Mouse (Mus musculus): ENCODE measurements at regions not wholly inside any gene's neighbourhood (a gene's known extent, or its start where the extent isn't known, plus 50 kb on each side); places are given as distances from the start of the nearest gene placed in this dataset.

DNA sequence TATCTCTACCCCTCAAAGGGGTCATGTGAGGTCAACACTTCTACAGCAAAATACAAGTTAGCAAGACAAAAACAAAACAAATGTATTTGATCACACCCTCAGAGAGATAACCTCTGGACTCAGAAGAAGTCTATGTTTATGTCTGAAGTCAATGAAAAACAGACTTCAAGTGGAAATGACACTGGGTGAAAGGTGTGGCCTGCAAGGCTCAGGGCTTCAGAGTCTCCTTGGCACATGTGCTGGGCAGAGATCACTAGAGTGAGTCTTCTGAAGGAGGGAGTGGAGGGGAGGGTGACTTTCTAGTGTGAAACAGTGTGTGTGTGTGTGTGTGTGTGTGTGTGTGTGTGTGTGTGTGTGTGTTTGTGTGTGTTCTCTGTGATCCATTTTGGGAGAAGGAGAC, 68.2 kb downstream of the Il12a start:
- H3K4me2 ChIP-seq = no peak overlapping the region
- ATAC-seq (replicated peaks; ENCODE audit: low FRiP score) (no peak), DNase-seq (ENCODE audit: low spot score) (peak; percentile 19)
- no peak overlapping the region for H3K9ac ChIP-seq (ENCODE audit: low read depth, low read length)
- H3K36me3 ChIP-seq (ENCODE audit: control insufficient read depth, insufficient read depth, low read length) = no peaks in the 10 kb centered on the region
- no peak overlapping the region for H3K27ac ChIP-seq (ENCODE audit: low read depth, low read length)
- no peak overlapping the region for H3K4me3 ChIP-seq (ENCODE audit: low read depth, low read length)
- H3K4me1 ChIP-seq (replicated peaks; ENCODE audit: control insufficient read depth, insufficient read depth, low read length) = peaks cover 4% of the 10 kb centered on the region
- no peaks in the 10 kb centered on the region for H3K27me3 ChIP-seq (replicated peaks; ENCODE audit: control insufficient read depth, insufficient read depth, low read length)
- no peaks in the 10 kb centered on the region for H3K9me3 ChIP-seq (ENCODE audit: control insufficient read depth, low read length)

DNA sequence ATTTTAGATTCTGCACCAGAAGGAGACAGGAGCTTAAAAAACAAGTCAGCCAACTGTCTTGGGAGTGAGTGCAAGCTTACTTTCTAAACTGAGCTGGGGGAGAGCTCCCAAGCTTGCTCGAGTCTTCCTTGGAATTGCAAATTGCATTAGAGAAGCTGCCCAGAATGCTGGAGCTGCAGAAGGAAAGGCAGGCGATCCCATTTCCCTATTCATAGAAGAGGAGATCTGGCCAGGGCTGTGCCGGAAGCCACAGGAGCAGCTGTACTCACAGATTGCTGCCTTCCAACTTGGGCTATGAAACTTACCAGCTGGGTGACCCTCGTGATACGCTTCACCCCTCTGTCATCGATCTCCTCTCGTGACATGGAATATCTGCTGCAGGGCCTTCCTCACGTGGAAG, 68.9 kb downstream of the Il12a start:
- H3K4me2 ChIP-seq = no peak overlapping the region
- no peak overlapping the region for H3K9ac ChIP-seq (ENCODE audit: low read depth, low read length)
- no peak overlapping the region for H3K27ac ChIP-seq (ENCODE audit: low read depth, low read length)
- no peak overlapping the region for H3K4me3 ChIP-seq (ENCODE audit: low read depth, low read length)
- H3K36me3 ChIP-seq (ENCODE audit: control insufficient read depth, insufficient read depth, low read length) = no peaks in the 10 kb centered on the region
- DNase-seq (ENCODE audit: low spot score) (peak; percentile 36), ATAC-seq (replicated peaks; ENCODE audit: low FRiP score) (no peak; the same call in 1 of the 2 replicates)
- H3K9me3 ChIP-seq (ENCODE audit: control insufficient read depth, low read length) = no peaks in the 10 kb centered on the region
- WGBS = 27% methylated on average over 8 of the region's 8 CpGs
- peaks cover 4% of the 10 kb centered on the region for H3K4me1 ChIP-seq (replicated peaks; ENCODE audit: control insufficient read depth, insufficient read depth, low read length)
- H3K27me3 ChIP-seq (replicated peaks; ENCODE audit: control insufficient read depth, insufficient read depth, low read length) = no peaks in the 10 kb centered on the region

DNA sequence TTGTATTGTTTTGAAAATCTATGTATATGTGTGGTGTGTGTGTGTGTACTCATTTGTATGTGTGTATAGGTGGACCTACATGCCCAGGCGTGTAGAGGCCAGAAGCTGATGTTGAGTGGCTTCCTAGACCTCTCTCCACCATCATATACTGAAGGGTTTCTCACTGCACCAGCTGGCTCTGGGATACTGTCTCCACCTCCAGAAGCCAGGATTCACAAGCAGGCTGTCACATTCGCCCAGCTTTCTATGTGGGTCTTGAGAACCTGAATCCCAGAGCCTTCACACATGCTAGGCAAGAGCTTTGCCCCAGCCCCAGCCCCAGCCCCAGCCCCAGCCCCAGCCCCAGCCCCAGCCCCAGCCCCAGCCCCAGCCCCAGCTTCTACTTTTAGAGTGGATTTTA, 70.4 kb downstream of the Il12a start:
- ATAC-seq (replicated peaks; ENCODE audit: low FRiP score) (no peak), DNase-seq (ENCODE audit: low spot score) (peak; percentile 28)
- Histone ChIP-seq H3K9ac (ENCODE audit: low read depth, low read length) (no peak overlapping the region), H3K27me3 (replicated peaks; ENCODE audit: control insufficient read depth, insufficient read depth, low read length) (no peaks in the 10 kb centered on the region), H3K9me3 (ENCODE audit: control insufficient read depth, low read length) (no peaks in the 10 kb centered on the region), H3K27ac (ENCODE audit: low read depth, low read length) (0 out of 2 replicates have a peak overlapping the region, but pooled peaks have one; percentile 32), H3K4me1 (replicated peaks; ENCODE audit: control insufficient read depth, insufficient read depth, low read length) (peaks cover 10% of the 10 kb centered on the region), H3K36me3 (ENCODE audit: control insufficient read depth, insufficient read depth, low read length) (no peaks in the 10 kb centered on the region), H3K4me2 (no peak overlapping the region), H3K4me3 (ENCODE audit: low read depth, low read length) (no peak overlapping the region)
- 64% methylated on average over 2 of the region's 2 CpGs for WGBS

DNA sequence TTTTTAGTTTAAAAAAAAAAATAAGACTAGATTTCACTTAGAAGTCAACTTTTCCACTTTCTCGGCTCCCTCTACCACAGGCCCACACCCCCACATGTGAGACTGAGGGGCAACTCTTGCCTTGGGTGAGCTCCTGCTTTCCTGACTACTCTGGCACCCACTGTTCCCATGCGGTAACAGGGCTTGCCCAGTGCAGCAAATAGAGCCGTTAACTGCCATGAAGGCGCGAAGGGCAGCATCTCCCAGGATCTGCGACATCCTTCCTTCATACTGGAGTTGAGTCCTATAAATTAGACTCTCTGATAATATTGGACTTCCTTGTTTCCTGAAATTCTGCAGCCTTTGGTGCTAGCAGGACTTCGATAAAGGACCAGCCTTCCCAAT, 70.8 kb downstream of the Il12a start:
- DNase-seq (ENCODE audit: low spot score) = no peak
- Histone ChIP-seq H3K4me2 (peak overlapping the region; percentile 33; the same call in 1 of the 2 replicates), H3K4me1 (replicated peaks; ENCODE audit: control insufficient read depth, insufficient read depth, low read length) (peaks cover 10% of the 10 kb centered on the region)

DNA sequence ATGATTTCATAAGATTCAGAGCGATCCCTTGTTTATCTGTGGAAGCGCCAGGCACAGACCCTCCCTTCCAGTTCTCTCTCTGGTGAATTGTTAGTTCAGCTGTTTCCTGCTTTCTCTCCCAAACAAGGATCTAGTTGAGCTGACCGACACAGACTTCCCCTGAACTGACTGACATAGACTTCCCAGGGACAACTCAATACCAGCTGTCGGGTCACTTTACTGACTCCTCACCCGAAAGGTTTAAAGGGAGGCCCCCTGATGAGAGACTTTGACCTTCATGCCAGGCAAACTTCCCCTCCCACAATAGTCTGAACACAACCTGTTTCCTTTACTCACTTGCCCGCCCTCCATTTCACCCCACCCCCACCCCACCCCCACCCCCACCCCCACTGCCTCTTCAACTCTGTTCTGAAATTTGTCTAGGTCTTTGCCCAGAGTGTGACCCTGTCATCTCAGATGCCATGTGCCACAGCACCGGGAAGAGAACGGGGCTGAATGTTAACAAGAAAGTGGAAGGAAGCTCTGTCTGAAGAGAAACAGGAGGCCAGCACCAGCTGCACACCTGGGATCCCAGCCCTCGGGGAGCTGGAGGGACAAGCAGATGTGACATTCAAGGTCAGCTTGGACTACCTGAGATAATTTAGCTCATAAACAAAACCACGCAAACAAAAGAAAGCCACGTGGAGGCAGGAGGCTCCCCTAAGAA, 71.3 kb downstream of the Il12a start:
- H3K9ac ChIP-seq (ENCODE audit: low read depth, low read length) = no peak overlapping the region
- no peaks in the 10 kb centered on the region for H3K27me3 ChIP-seq (replicated peaks; ENCODE audit: control insufficient read depth, insufficient read depth, low read length)
- H3K4me1 ChIP-seq (replicated peaks; ENCODE audit: control insufficient read depth, insufficient read depth, low read length) = peaks cover 10% of the 10 kb centered on the region
- 13% methylated on average over 11 of the region's 11 CpGs for WGBS
- H3K27ac ChIP-seq (ENCODE audit: low read depth, low read length) = 0 out of 2 replicates have a peak overlapping the region, but pooled peaks have one; percentile 32
- DNase-seq (ENCODE audit: low spot score) (peak; percentile 36), ATAC-seq (replicated peaks; ENCODE audit: low FRiP score) (peak; percentile 38)
- H3K36me3 ChIP-seq (ENCODE audit: control insufficient read depth, insufficient read depth, low read length) = no peaks in the 10 kb centered on the region
- no peaks in the 10 kb centered on the region for H3K9me3 ChIP-seq (ENCODE audit: control insufficient read depth, low read length)
- no peak overlapping the region for H3K4me3 ChIP-seq (ENCODE audit: low read depth, low read length)
- peak overlapping the region; percentile 33; the same call in 1 of the 2 replicates for H3K4me2 ChIP-seq

More for the DNA sequence above, 70.8 kb downstream of the Il12a start:
- 0 out of 2 replicates have a peak overlapping the region, but pooled peaks have one; percentile 32 for H3K27ac ChIP-seq (ENCODE audit: low read depth, low read length)
- no peaks in the 10 kb centered on the region for H3K36me3 ChIP-seq (ENCODE audit: control insufficient read depth, insufficient read depth, low read length)
- no peak for ATAC-seq (replicated peaks; ENCODE audit: low FRiP score)
- H3K4me3 ChIP-seq (ENCODE audit: low read depth, low read length) = no peak overlapping the region
- WGBS = 54% methylated on average over 7 of the region's 7 CpGs
- no peaks in the 10 kb centered on the region for H3K27me3 ChIP-seq (replicated peaks; ENCODE audit: control insufficient read depth, insufficient read depth, low read length)
- H3K9ac ChIP-seq (ENCODE audit: low read depth, low read length) = no peak overlapping the region
- H3K9me3 ChIP-seq (ENCODE audit: control insufficient read depth, low read length) = no peaks in the 10 kb centered on the region

- ATAC-seq (replicated peaks; ENCODE audit: low FRiP score) (no peak), DNase-seq (ENCODE audit: low spot score) (no peak)
- Histone ChIP-seq H3K27me3 (replicated peaks; ENCODE audit: control insufficient read depth, insufficient read depth, low read length) (no peaks in the 10 kb centered on the region), H3K9me3 (ENCODE audit: control insufficient read depth, low read length) (no peaks in the 10 kb centered on the region), H3K4me3 (ENCODE audit: low read depth, low read length) (no peak overlapping the region), H3K9ac (ENCODE audit: low read depth, low read length) (no peak overlapping the region), H3K4me1 (replicated peaks; ENCODE audit: control insufficient read depth, insufficient read depth, low read length) (peaks cover 10% of the 10 kb centered on the region), H3K27ac (ENCODE audit: low read depth, low read length) (no peak overlapping the region), H3K36me3 (ENCODE audit: control insufficient read depth, insufficient read depth, low read length) (no peaks in the 10 kb centered on the region), H3K4me2 (no peak overlapping the region)
- 83% methylated on average over 8 of the region's 8 CpGs for WGBS
Measured at GRCm38 (mm10) chr3:68762988-68763387, 72.5 kb downstream of the Il12a start.

DNA sequence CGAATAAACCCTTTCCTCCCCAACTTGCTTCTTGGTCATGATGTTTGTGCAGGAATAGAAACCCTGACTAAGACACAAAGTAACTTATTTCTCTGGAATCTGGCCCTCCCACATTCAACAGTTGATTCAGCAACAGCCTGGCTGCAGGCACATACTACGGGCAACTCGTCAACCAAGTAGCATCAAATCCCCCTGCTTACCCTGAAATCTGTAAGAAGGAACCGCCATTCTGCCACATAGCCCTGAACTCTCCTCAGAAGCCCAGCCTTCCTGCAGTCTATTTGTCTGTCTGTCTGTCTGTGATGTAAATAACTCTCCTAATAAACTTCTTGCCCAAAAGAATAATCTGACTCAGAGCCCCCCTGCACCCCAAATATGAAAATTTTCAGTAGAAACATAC, 73.9 kb downstream of the Il12a start:
- DNase-seq (ENCODE audit: low spot score) (no peak), ATAC-seq (replicated peaks; ENCODE audit: low FRiP score) (no peak)
- no peaks in the 10 kb centered on the region for H3K27me3 ChIP-seq (replicated peaks; ENCODE audit: control insufficient read depth, insufficient read depth, low read length)
- 61% methylated on average over 3 of the region's 4 CpGs for WGBS
- peaks cover 10% of the 10 kb centered on the region for H3K4me1 ChIP-seq (replicated peaks; ENCODE audit: control insufficient read depth, insufficient read depth, low read length)
- no peak overlapping the region for H3K4me2 ChIP-seq
- no peak overlapping the region for H3K27ac ChIP-seq (ENCODE audit: low read depth, low read length)
- no peaks in the 10 kb centered on the region for H3K9me3 ChIP-seq (ENCODE audit: control insufficient read depth, low read length)
- H3K36me3 ChIP-seq (ENCODE audit: control insufficient read depth, insufficient read depth, low read length) = no peaks in the 10 kb centered on the region
- H3K4me3 ChIP-seq (ENCODE audit: low read depth, low read length) = no peak overlapping the region
- H3K9ac ChIP-seq (ENCODE audit: low read depth, low read length) = no peak overlapping the region

DNA sequence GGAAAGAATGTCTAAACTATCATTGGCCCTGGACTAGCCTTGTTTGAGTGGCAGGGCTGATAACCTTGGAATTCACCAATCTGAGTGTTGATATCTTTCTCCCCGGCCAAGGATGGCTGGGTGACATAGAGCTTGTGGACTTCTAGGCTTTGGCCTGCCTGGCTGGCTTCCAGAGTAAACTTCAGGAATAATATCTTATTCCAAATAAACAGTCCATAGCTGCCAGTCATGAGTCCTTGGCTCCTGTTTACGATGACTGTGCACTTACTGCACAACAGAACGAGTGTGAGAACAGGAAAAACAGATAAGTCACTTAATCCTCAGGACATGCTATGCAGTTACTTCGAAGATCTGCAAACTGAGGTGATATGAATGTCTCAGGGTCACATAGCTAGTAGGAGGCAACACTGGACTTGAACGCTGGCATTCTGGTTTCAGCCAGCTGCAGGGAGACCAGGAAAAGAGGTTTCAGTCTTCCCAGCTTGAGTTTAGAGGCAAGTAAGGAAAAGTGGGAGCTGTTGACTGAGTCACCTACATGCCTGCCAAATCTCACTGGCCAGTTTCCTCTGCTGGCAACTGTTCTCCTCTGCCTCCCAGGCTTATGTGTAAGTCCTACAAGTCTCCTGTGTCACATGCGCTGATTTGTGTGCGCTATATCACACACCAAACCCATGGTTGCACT, 74.6 kb downstream of the Il12a start:
- Histone ChIP-seq H3K9ac (ENCODE audit: low read depth, low read length) (no peak overlapping the region), H3K27ac (ENCODE audit: low read depth, low read length) (0 out of 2 replicates have a peak overlapping the region, but pooled peaks have one; percentile 34), H3K36me3 (ENCODE audit: control insufficient read depth, insufficient read depth, low read length) (no peaks in the 10 kb centered on the region), H3K4me2 (no peak overlapping the region), H3K27me3 (replicated peaks; ENCODE audit: control insufficient read depth, insufficient read depth, low read length) (no peaks in the 10 kb centered on the region), H3K9me3 (ENCODE audit: control insufficient read depth, low read length) (no peaks in the 10 kb centered on the region), H3K4me1 (replicated peaks; ENCODE audit: control insufficient read depth, insufficient read depth, low read length) (peaks cover 10% of the 10 kb centered on the region), H3K4me3 (ENCODE audit: low read depth, low read length) (no peak overlapping the region)
- WGBS = 55% methylated on average over 7 of the region's 7 CpGs
- DNase-seq (ENCODE audit: low spot score) = no peak
- ATAC-seq (replicated peaks; ENCODE audit: low FRiP score) = peak; percentile 52

GRCm38 (mm10) chr3:68771579-68771978, 81.1 kb downstream of the Il12a start:
- no peak overlapping the region for H3K27ac ChIP-seq (ENCODE audit: low read depth, low read length)

More at GRCm38 (mm10) chr3:68771579-68771978, 81.1 kb downstream of the Il12a start:
- Histone ChIP-seq H3K4me1 (replicated peaks; ENCODE audit: control insufficient read depth, insufficient read depth, low read length) (no peaks in the 10 kb centered on the region), H3K4me3 (ENCODE audit: low read depth, low read length) (no peak overlapping the region), H3K9me3 (ENCODE audit: control insufficient read depth, low read length) (no peaks in the 10 kb centered on the region), H3K27me3 (replicated peaks; ENCODE audit: control insufficient read depth, insufficient read depth, low read length) (no peaks in the 10 kb centered on the region), H3K9ac (ENCODE audit: low read depth, low read length) (no peak overlapping the region), H3K36me3 (ENCODE audit: control insufficient read depth, insufficient read depth, low read length) (no peaks in the 10 kb centered on the region), H3K4me2 (no peak overlapping the region)
- ATAC-seq (replicated peaks; ENCODE audit: low FRiP score) (no peak), DNase-seq (ENCODE audit: low spot score) (no peak)
- 81% methylated on average over 3 of the region's 3 CpGs for WGBS

Measured in liver, embryonic 11.5 days (tissue).